Mouse (Mus musculus) cortical plate, adult 2 months (tissue): ENCODE data around the gene Zfp273.

Experiments used
- CTCF ChIP-seq: fragments of 200-500 bp; IDR thresholded peaks from 2 replicates; pipeline ENCODE4 v1.5.1; 2011; ENCODE audit warnings: mild to moderate bottlenecking, control low read depth, low read length; ENCODE audit not compliant: insufficient read depth; ENCODE audit errors: extremely low read depth
- POLR2A ChIP-seq: fragments of 200-500 bp; IDR thresholded peaks from 2 replicates; pipeline ENCODE4 v1.6.1; 2011; ENCODE audit warnings: mild to moderate bottlenecking, low read length, control low read depth; ENCODE audit not compliant: insufficient read depth; ENCODE audit errors: extremely low read depth

- TF ChIP-seq POLR2A (no peak), CTCF (no peak)
These were observed 54.4 kb downstream of the Zfp273 start for GRCm38 (mm10) chr13:67867899-67868298.
